Mouse (Mus musculus) large intestine, adult 2 months (tissue): ENCODE results near the gene Ciita. TPM values are rescaled to one million over a fixed set of nuclear protein-coding genes. Genes with fewer than 3 reads are reported as not detected.

ENCODE experiments used
- DNase-seq: peaks from one replicate; pipeline ENCODE4 v3.0.0-alpha.2; 2012; ENCODE audit warnings: low read depth, low spot score
- WGBS: fragments of 180-500 bp; shearing (Covaris S2); methylation state at CpG from one replicate; pipeline ENCODE4 v1.1.7; 2018; 5-methylcytosine and 5-hydroxymethylcytosine counted together
- polyA plus RNA-seq: library from polyadenylated mRNA; depleted of rRNA; stranded (reverse); fragments of >200 nt; gene quantifications from 2 replicates; pipeline ENCODE4 v1.2.3, GENCODE M21; 2012; rRNA removed

Gene Ciita
- polyA plus RNA-seq, result 18.1 and 29.0 TPM in 2 replicates

DNA sequence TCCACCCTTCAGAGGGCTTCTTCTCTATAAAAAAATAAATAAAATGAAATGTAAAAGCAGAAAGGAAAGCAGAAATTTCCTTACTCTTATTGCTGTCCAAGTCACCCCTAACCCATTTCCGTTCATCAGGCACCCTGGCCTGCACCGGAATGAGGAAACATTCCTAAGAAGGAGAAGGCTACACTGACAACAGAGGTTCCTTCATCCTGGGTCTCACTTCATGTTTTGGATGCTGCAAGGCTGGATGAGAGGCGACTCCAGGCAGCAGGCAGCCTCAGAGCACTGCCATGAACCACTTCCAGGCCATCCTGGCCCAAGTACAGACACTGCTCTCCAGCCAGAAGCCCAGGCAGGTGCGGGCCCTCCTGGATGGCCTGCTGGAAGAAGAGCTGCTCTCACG lies at the start of gene Ciita:
Gene Ciita, plus strand, starts transcription at position 203 of the 400 bp plus-strand sequence.
- no peak for DNase-seq
- WGBS, result 75% methylated on average over 5 of the region's 5 CpGs

GRCm38 (mm10) chr16:10431911-10432310 lies 47.9 kb upstream of the Ciita start:
- DNase-seq, result no peak
- 68% methylated on average over 1 of the region's 1 CpGs for WGBS

DNA sequence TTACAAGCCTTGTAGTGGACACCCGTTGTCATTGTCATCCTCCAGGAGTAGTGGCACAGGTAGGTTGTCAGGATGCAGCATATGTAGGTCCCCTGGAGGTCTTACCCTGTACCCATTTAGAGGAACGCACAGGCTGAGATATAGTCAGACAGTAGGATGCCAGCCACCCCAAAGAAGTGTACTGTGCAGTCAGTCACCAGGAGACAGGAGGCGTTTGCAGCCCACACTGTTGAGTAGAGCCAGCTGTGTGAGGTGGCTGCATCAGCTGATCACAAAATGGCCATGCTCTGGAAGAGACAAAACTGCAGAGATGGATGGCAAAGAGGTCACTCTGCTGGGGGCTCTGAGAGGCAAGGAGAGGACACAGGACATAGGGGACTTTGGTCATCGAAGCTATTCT lies 47.5 kb upstream of the Ciita start:
- 79% methylated on average over 4 of the region's 4 CpGs for WGBS
- no peak for DNase-seq

- DNase-seq, result no peak
- 86% methylated on average over 5 of the region's 5 CpGs for WGBS
Observed at GRCm38 (mm10) chr16:10433344-10433743, 46.5 kb upstream of the Ciita start.

DNA sequence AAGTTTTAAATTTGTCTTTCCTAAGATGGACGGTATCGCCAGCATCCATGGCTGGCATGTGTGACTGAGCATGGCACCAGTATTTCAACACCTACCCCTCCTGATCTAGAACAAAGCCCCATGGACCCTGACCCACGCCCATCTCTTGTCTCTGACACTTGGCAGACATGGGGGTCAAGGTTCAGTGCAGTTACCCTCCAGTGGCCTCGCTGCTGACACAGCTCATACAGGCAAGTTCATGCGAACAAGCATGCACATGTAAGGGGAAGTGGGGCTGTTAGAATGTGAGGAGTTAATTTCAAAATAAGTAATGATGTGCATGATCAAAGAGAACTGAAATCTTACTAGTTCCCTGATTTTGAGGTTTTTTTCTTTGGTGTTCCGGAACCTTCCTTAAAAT lies 43.7 kb upstream of the Ciita start:
- DNase-seq, result no peak
- WGBS, result 78% methylated on average over 6 of the region's 6 CpGs

- WGBS, result 48% methylated on average over 5 of the region's 5 CpGs
Observed at GRCm38 (mm10) chr16:10438055-10438454, 41.8 kb upstream of the Ciita start.

DNA sequence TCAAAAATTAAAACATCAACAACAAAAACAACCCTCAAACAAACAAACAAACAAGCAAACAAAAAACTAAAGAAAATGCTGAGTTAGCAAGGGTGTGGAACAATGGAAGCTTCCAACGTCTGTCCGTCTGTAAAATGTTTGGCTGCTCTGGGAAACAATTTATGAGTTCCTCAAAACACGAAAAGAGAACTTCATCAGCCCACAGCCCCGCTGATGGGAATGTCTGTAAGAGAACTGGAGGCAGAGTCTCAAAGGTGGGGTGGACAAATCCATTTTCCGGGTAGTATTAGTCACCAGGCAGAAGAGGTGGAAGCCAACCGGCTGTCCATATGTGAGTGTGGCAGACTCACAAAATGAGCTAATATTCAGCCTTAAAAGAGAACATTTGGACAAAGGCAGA lies 38.5 kb upstream of the Ciita start:
- no peak for DNase-seq
- 78% methylated on average over 6 of the region's 6 CpGs for WGBS

More at GRCm38 (mm10) chr16:10438055-10438454, 41.8 kb upstream of the Ciita start:
- no peak for DNase-seq

GRCm38 (mm10) chr16:10441761-10442160 lies 38.1 kb upstream of the Ciita start:
- 82% methylated on average over 4 of the region's 4 CpGs for WGBS
- DNase-seq, result no peak

- DNase-seq, result no peak
Observed at GRCm38 (mm10) chr16:10443723-10444122, 36.1 kb upstream of the Ciita start.

- DNase-seq, result no peak
- WGBS, result 51% methylated on average over 13 of the region's 13 CpGs
Observed at GRCm38 (mm10) chr16:10446573-10447263, 33.1 kb upstream of the Ciita start.

DNA sequence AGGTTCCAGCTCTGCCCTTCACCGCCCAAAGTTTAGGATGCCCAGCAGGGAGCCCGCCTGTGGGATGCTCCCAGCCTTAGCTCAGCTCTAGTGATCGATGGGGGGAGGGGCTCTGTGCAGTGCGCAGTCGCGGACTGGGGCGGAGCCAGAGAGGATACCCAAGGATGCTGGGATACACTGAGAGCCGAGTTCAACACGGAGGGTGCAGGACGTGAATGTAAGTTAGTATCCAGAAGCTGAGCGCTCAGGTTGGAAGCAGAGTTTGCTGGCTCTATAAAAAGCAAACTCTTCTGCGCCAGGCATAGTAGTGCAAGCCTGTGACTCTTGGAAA lies 32.6 kb upstream of the Ciita start, which contains the start of gene Tvp23a:
Gene Tvp23a, minus strand, starts transcription at position 99 of the 331 bp plus-strand sequence.
- DNase-seq, result no peak
- 31% methylated on average over 12 of the region's 12 CpGs for WGBS

DNA sequence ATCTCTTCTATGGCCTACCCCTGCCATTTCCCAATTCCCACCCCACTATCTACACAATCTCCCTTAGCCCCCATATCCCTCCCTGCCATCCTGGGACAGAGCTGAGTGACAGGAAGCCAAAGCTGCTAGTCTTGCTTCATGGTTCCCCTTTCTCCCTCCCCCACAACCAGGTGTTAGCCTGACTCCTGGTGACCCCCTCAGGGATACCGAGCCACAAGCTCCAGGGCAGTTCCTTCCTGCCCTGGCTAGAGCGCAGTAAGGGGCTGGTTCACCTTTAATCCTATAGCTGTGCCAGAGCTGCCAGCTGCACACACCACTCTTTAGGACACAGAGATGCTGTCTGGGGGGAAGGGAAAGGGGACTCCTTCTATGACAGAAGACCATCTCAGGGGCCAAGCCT lies 32.1 kb upstream of the Ciita start:
- 74% methylated on average over 2 of the region's 2 CpGs for WGBS
- no peak for DNase-seq

DNA sequence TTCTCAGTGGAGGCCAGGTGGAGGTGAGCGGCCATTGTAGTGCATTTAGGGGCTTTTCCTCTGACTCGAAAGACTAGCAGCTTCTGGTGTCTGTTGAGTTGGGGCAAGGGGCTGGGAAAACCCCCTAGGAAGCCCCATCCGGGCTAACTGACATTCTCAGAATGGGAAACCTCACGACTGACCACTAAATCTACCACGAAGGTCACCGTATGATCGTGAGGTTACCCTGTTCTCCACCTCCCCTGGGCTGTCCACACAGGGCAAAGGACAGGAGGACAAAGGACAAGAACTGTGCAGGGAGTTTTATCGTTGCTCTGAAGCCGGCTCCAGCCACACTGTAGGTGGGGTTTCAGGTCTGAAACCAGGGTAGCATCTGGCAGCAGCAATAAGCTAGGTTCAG lies 30.9 kb upstream of the Ciita start:
- no peak for DNase-seq

DNA sequence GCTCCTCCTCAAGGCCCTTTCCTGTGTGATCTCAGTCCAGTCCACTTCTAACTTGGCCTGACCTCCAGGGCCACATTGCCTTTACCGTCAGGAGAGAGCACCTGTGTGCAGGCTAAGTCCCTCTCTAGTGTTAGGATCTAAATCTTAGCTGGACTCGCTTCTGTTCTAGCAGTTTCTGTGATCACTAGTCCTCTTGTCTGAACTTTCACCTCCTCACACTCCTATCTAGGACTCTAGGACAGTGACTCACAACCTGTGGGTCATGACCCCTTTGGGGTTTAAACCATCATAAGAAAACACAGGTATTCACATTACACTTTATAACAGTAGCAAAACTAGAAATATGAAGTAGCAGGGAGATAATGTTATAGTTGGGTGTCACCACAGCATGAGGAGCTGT lies 28.0 kb upstream of the Ciita start:
- DNase-seq, result no peak
- WGBS, result 41% methylated on average over 2 of the region's 2 CpGs

More for the DNA sequence above, 30.9 kb upstream of the Ciita start:
- 71% methylated on average over 9 of the region's 9 CpGs for WGBS

GRCm38 (mm10) chr16:10452445-10452896 lies 27.4 kb upstream of the Ciita start:
- no peak for DNase-seq
- 9% methylated on average over 8 of the region's 8 CpGs for WGBS

- no peak for DNase-seq
- 32% methylated on average over 6 of the region's 6 CpGs for WGBS
Observed at GRCm38 (mm10) chr16:10453872-10454582, 25.8 kb upstream of the Ciita start.

GRCm38 (mm10) chr16:10454583-10454974 lies 25.3 kb upstream of the Ciita start:
- WGBS, result 16% methylated on average over 3 of the region's 3 CpGs

GRCm38 (mm10) chr16:10460188-10460587 lies 19.7 kb upstream of the Ciita start:
- no peak for DNase-seq
- WGBS, result 45% methylated on average over 2 of the region's 2 CpGs

More at GRCm38 (mm10) chr16:10454583-10454974, 25.3 kb upstream of the Ciita start:
- DNase-seq, result no peak

- no peak for DNase-seq
- 85% methylated on average over 2 of the region's 2 CpGs for WGBS
Observed at GRCm38 (mm10) chr16:10461178-10461577, 18.7 kb upstream of the Ciita start.

DNA sequence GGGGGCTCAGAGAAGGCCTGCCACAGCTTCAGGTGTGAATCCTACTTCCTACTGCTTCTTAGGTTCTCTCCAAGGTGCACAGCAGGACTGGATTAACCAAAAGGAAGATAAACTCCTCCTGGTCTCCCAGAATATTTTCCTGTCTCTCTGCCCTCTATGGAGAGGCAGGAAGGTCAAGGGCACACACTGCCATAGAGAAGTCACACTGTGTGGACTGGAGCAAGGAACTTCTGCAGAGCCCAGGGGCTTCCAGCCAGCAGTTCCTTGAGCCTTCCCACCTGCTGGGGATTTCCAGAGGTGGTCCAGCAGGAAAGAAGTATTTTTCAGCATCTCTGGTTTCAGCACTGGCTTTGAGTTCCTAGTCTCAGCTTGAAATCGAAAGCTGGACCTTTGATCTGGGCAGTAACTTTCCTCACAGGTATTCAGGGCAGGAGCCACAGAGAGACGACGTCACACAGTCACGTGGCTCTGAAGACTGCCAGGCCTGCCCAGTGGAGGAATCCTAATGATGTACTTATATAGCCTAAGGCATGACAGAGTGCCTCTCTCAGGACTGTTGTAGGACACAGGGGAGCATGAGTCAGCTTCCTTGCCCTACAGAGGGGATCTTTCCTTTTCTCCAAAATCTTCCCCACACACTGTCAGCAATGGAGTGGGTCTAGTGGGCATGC lies 14.7 kb upstream of the Ciita start:
- 6% methylated on average over 4 of the region's 4 CpGs for WGBS
- DNase-seq, result peak; percentile 90
